Mouse (Mus musculus) G1E-ER4 (cell line): ENCODE results near the gene Tmc7. TPM values are rescaled to one million over a fixed set of nuclear protein-coding genes. Genes with fewer than 3 reads are reported as not detected.

ENCODE experiments used
- GATA1 ChIP-seq: IDR thresholded peaks from one replicate; pipeline ENCODE4 v1.8.0; 2012; ENCODE audit warnings: low read length, inconsistent platforms
- polyA plus RNA-seq: library from polyadenylated mRNA; stranded (reverse); fragments of >175 nt; gene quantifications from 2 replicates; pipeline ENCODE4 v1.2.3, GENCODE M21; 2012

The Tmc7 gene
- polyA plus RNA-seq, 1 experiment, result not detected

DNA sequence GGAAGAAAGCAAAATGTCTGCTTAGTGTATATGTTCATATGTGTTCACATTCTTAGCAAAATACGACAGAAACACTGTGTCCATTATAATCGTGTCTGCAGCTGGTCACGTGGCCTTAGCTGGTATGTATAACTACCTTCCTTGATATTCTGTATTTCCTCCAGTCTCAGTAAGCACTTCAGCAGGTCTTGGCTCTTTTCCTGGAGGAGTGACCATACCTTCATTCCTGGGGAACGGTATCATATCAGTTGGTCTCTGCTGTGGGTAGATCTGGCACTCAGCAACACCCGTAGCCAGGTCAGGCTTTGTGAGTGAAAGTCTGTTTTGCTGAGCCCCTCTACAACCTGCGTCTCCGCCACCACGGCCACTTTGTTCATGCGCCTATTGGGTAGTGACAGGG, 90.6 kb downstream of the Tmc7 start:
- no peak for TF ChIP-seq GATA1

DNA sequence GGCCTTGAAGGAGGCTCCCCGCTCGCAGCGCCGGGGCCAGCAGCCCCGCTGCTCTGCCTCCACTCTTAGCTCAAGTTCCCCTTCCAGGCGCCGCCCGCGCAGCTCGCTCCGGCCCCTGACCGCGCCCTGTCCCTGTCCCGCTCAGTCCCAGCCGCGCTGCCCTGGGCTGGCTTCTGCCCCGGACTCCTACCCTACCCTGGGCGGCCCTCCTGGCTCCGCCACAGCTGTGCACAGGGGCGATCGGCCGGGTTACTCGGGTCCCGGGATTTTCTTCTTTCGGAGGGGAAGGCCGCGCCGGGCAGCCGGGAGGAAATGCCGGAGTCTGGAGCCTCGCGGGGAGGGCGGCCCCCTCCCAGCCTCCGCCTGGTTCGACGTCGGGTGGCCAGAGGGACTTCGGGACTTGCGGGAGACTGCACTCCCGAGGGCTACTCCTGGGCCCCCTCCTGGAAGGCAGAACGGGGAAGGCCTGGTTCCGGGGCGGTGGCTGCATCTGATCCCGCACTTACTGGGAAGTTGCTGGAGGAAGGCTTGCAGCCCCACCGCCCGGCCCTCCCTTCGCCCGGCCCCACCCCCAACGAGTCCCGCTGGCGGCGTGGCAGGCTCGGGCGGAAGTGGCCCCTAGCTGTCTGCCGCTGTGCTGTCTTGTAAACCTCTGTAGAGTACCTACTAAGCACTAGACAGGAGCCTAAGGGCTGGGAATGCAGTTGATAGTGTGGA, 92.9 kb downstream of the Tmc7 start, which contains the start of gene Itpripl2:
TSS of gene Itpripl2 (minus strand) at position 545 of the 717 bp plus-strand sequence.
- no peak for TF ChIP-seq GATA1

DNA sequence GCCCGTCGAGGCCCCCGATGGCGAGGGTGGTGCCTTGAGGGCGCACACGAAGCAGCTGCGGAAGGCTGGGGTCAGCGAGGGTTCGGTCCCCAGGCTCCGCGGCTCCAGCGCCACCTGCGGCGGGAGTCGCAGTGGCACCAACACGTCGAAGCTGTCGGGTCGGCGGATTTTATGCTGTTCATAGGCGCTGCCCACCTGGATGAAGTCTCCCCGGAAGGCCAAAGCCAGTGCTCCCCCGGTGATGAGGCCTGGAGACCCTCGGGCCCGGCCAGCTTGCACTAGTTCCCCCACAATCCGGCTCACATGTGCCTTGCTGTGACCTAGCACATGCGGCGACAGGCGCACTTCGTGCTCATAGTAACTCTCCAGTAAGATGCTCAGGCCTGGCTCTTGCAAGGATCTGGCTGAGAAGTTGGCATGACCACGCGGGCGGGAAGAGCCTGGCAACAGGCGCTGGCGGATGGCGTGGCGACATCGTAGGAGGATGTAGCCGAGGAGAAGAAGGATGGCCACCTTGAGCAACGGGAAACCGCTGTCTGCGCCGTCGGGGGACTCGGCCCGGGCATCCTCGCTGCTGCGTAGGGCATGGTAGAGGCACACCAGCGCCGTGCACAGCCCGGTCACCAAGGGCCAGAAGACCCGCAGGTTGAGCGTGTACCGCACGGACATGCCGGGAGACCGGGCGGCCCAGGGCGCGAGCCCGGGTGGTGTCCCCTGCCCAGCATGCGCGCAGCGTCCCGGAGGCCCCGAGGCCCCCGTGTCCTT, 93.7 kb downstream of the Tmc7 start:
- no peak for TF ChIP-seq GATA1

DNA sequence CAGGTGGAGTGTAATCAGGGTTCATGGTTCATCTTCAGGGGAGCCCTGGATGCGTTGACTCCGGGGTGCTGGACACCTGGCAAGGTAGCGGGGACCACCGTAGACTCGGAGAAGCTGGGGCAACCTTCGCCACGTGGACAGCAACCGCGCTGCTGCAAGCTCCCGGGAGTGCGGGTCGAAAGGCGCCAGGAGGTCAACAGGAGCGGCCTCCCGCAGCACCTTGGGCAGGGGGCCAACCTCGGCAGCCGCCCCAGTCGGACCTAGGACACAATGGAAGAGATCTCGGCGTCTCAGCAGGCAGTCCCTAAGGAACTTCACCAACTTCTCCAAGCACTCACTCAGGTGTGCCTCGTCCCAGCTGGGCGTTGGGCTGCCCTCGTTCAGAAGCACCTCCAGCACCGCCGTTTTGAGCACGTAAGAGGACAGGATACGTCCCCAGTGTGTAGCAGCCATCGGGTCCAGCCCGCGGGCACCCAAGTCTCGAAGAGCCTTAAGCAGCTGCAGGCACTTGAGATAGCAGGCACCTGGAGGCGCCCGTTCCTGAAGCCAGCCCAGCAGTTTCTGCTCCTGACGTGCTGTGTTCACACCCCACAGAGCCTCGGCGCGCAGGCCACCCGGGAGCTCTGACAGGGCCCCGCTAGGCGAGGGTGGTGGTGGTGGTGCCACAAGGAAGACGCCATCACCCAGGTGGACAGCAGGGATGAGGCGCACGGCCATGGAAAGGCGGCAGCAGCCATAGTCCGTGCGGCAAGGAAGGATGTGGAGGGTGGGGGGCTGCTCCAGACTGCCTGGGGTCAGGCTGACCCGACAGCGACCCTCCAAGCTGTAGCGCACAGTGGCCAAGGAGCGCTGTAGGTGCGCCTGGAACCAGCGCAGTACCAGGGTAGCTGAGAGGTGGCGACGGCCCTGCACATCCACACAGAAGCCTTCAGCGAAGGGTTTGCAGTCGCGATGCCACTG, 94.5 kb downstream of the Tmc7 start:
- TF ChIP-seq GATA1, result no peak

DNA sequence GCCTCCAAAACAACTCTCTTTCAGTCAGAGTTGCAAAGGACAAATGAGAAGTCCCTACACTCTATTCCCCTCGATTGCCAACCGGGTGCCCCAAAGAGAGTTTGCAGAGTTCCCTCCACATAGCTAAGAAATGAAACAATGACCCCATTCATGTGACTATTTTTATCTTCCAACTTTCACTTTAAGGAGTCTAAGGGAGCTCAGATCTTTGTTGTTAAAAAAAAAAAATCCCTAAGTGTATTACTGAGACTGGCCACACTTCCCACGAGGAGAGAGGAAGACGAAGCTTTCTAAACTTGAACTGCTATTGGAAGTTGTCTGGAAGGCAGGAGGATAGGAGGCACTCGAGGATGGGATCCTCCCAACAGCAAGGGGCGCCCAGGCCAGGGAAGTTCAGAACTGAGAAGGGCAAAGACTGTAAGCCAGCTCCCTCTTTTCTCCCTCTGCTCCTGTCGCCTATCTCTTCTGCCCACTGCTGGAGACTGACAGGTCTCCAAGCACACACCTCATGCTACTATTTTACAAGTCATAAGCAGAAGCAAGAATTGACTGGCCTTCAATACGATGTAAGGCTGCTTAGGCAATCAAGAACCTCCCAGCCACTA, 96.4 kb downstream of the Tmc7 start:
- TF ChIP-seq GATA1, result no peak

DNA sequence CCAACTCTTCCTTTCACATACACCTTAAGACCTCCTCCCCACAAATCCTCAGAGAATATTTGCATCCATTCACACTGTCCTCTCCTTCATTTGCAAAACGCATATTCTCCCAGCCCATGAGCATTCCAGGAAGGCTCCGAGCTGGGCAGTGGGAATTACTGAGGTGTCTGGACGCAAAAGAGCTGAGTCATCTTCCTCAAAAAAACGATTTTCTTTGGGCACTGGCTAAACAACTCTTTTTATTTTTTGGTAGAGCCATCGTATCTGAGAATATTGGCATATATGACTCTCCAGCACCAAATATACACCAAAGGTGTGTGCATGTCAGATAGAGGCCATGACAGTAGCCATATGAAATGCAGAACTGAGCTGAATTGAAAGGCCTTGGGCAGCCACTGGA, 97.6 kb downstream of the Tmc7 start:
- TF ChIP-seq GATA1, result no peak

Other genes with a start within 250 kb of the Tmc7 start
- not detected in 2 replicates for gene Syt17, start 136.5 kb downstream of the Tmc7 start, polyA plus RNA-seq
- gene Itpripl2, start 92.8 kb downstream of the Tmc7 start, polyA plus RNA-seq, result not detected in 2 replicates
- gene Coq7, start 51.4 kb downstream of the Tmc7 start, polyA plus RNA-seq, result 35.3 and 48.4 TPM in 2 replicates
- gene Tmc5, start 12.6 kb upstream of the Tmc7 start, polyA plus RNA-seq, result not detected in 2 replicates
- 25.4 and 35.9 TPM in 2 replicates for gene Gde1, start 121.0 kb upstream of the Tmc7 start, polyA plus RNA-seq
- gene Ccp110, start 127.8 kb upstream of the Tmc7 start, polyA plus RNA-seq, result 1.0 and 1.2 TPM in 2 replicates
- 8.0 and 21.0 TPM in 2 replicates for gene Vps35l, start 155.5 kb upstream of the Tmc7 start, polyA plus RNA-seq